Mouse (Mus musculus) lung, adult 2 months (tissue): ENCODE measurements around the gene Rnf187.

ENCODE experiments used
- CTCF ChIP-seq: fragments of 200-500 bp; IDR thresholded peaks from 2 replicates; pipeline ENCODE4 v1.5.1; 2011; ENCODE audit warnings: mild to moderate bottlenecking, low read length, control low read depth; ENCODE audit not compliant: insufficient read depth
- POLR2A ChIP-seq: fragments of 200-500 bp; IDR thresholded peaks from 2 replicates; pipeline ENCODE4 v1.6.1; 2011; ENCODE audit warnings: low read depth, mild to moderate bottlenecking, control low read depth, low read length, borderline replicate concordance; ENCODE audit errors: extremely low read depth

GRCm38 (mm10) chr11:58955868-58956257 is 17.1 kb upstream of the Rnf187 start:
- TF ChIP-seq POLR2A (no peak), CTCF (no peak)
